ENCODE assay signal across 9 mouse cellular contexts in the genomic region with DNA sequence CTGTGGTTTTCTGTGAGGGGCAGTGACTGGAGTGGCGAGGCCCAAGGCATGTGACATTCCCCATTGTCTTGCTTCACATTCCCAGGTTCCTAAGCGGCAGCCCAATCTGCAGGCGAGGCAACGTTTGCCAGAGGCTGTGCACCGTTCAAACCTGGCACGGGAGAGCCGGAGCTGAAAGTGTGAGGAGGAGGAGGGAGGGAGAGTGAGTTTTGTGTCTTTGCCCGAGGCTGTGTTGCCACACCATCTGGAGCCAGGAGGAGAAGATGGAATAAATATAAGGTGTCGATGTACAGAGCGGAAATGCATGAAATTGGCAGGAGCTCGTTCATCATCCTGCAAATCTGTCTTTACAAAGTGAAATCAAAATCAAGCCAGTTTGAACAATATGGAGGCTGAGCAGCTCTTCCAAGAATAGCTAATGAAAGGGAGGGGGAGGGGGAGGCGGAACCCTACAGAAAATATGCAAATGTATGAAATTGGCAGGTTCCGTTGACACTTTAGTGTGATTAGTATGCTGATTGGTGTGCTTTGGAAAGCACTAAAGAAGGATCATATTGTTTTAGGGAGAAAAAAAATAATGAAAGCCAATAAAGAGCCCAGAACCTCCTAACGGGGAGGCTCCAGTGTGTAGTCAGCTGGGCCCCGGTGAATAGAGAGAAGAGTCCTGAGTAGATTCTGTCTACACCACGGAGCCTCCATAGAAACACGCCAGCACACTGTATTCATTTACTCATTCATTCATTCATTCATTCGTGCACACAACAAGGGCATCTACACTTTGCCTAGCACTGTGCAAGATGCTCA. TPM values are rescaled to one million over a fixed set of nuclear protein-coding genes. Genes with fewer than 3 reads are reported as not detected.
A peak's percentile ranks its signal among the peaks of the same experiment; 100 is the strongest.
DNase-seq lines count a peak whose midpoint lies in the region; ATAC-seq lines count a peak whose summit lies in the region.
"Had no signal": no experiment of that assay in that cellular context is flagged by ENCODE, and none has a peak within 500 bp of the region (broad histone marks: within the 10 kb centered on the region; RNA-seq: fewer than 3 reads in every experiment).

No protein-coding gene starts in this region.

- intact Hi-C loops in heart, postnatal 14 days (cut with DNase I): no loop called here
- intact Hi-C loops in left cerebral cortex, postnatal 10 days (cut with DNase I): loop anchor here (10.0 kb wide), 1 partner anchor 93 kb away; no protein-coding TSS in a partner anchor

- no peak for ATAC-seq in activated CD4-positive, CD25-positive, alpha-beta regulatory T cell, adult 4 months

- DNase-seq in heart, adult 11 months: peak; percentile 19
- no peak for DNase-seq in heart, postnatal 14 days
- DNase-seq in frontal cortex, adult 2 months (ENCODE audit: extremely low spot score in 1 of 2, low spot score in 1 of 2): peak; percentile 60 to 85
- peak; percentile 67 to 73 for DNase-seq in left cerebral cortex, postnatal 10 days (ENCODE audit: extremely low spot score in 1 of 2, low spot score in 2 of 2)
- peak; percentile 78 for DNase-seq in right cerebral cortex, postnatal 25 days
- no peak for DNase-seq in adrenal gland, adult 8-10 months
- DNase-seq in gastrocnemius, postnatal 4 days (ENCODE audit: low spot score in 2 of 2): no peak
- DNase-seq: heart, postnatal 10 days had no signal

RNA-seq across cellular contexts. Expression of gene Il9r, which starts 42.1 kb away (rescaled TPM):
- under 1 TPM in 1 of 2 experiments, not detected in 1; 0.61 TPM for total RNA-seq in heart, postnatal 14 days (2021)
- not detected in 2 replicates for polyA plus RNA-seq in frontal cortex, adult 2 months (2012; rRNA removed)
- total RNA-seq in left cerebral cortex, postnatal 10 days (2021): not detected
- polyA plus RNA-seq in activated CD4-positive, CD25-positive, alpha-beta regulatory T cell, adult 4 months (2017; shearing (Covaris generic)): 1 to 10 TPM; 4.5 to 7.1 TPM
- total RNA-seq in adrenal gland, adult 8-10 months (2022): under 1 TPM in 3 of 4 experiments, not detected in 1; 0.42 to 0.71 (median 0.62) TPM
- total RNA-seq in gastrocnemius, postnatal 4 days (2021): under 1 TPM; 0.12 to 0.23 TPM

RNA-seq across cellular contexts. Expression of gene Snrnp25, which starts 47.2 kb away (rescaled TPM):
- 10 to 100 TPM; 11.4 to 11.5 TPM for total RNA-seq in heart, postnatal 14 days (2021)
- 47.4 and 54.0 TPM in 2 replicates for polyA plus RNA-seq in frontal cortex, adult 2 months (2012; rRNA removed)
- 10 to 100 TPM; 25.9 to 28.4 TPM for total RNA-seq in left cerebral cortex, postnatal 10 days (2021)
- 10 to 100 TPM; 70.5 to 73.4 TPM for polyA plus RNA-seq in activated CD4-positive, CD25-positive, alpha-beta regulatory T cell, adult 4 months (2017; shearing (Covaris generic))
- 10 to 100 TPM; 12.7 to 21.5 (median 18.0) TPM for total RNA-seq in adrenal gland, adult 8-10 months (2022)
- 10 to 100 TPM in 1 of 2 experiments, 1 to 10 TPM in 1; 10.0 to 12.2 TPM for total RNA-seq in gastrocnemius, postnatal 4 days (2021)

Comparison
In these comparisons a context has a peak if more than half of its experiments do, and no peak if none do; other contexts are left out.
1. DNase-seq: peak in heart, adult 11 months (single experiment), frontal cortex, adult 2 months (2 of 2), left cerebral cortex, postnatal 10 days (2 of 2) and right cerebral cortex, postnatal 25 days (single experiment); none in heart, postnatal 14 days (0 of 2), adrenal gland, adult 8-10 months (single experiment) and gastrocnemius, postnatal 4 days (0 of 2).